Mouse (Mus musculus) embryonic fibroblast, embryonic 13.5 days (primary cell): ENCODE results near the gene Tiam1.

Experiments used
- CTCF ChIP-seq: IDR thresholded peaks from 2 replicates; pipeline ENCODE4 v1.5.1; 2011; ENCODE audit warnings: mild to moderate bottlenecking, control low read depth, low read length, moderate library complexity, borderline replicate concordance; ENCODE audit not compliant: insufficient read depth
- POLR2A ChIP-seq: IDR thresholded peaks from 2 replicates; pipeline ENCODE4 v1.6.1; 2011; ENCODE audit warnings: low read depth, mild to moderate bottlenecking, control low read depth, low read length, moderate library complexity

GRCm38 (mm10) chr16:89938277-89938676 lies 205.3 kb downstream of the Tiam1 start:
- TF ChIP-seq CTCF, result no peak
- no peak for TF ChIP-seq POLR2A
